Mouse (Mus musculus) thymus, adult 2 months (tissue): ENCODE measurements around the gene 4921539E11Rik.

Experiments used
- CTCF ChIP-seq: fragments of 200-500 bp; IDR thresholded peaks from 2 replicates; pipeline ENCODE4 v1.5.1; 2012; ENCODE audit warnings: mild to moderate bottlenecking, control low read depth, low read length, moderate library complexity, borderline replicate concordance; ENCODE audit not compliant: control insufficient read depth, poor library complexity, insufficient read depth; ENCODE audit errors: extremely low read depth
- POLR2A ChIP-seq: fragments of 200-500 bp; IDR thresholded peaks from 2 replicates; pipeline ENCODE4 v1.6.1; 2012; ENCODE audit warnings: mild to moderate bottlenecking, low read length, control low read depth, moderate library complexity; ENCODE audit not compliant: control insufficient read depth, poor library complexity, insufficient read depth; ENCODE audit errors: extremely low read depth

GRCm38 (mm10) chr4:103192421-103192820, 98.2 kb downstream of the 4921539E11Rik start:
- no peak for TF ChIP-seq CTCF
- no peak for TF ChIP-seq POLR2A
